Mouse (Mus musculus): ENCODE measurements around the gene C9. TPM values are rescaled to one million over a fixed set of nuclear protein-coding genes. Genes with fewer than 3 reads are reported as not detected.

The C9 gene
- polyA plus RNA-seq, 1 experiment from 2014 or later: not detected

GRCm38 (mm10) chr15:6435281-6435680 is 9.8 kb upstream of the C9 start:
- H3K4me2 ChIP-seq (replicated peaks): no peak overlapping the region
- H3K27me3 ChIP-seq (replicated peaks): no peaks in the 10 kb centered on the region
- H3K4me3 ChIP-seq: no peak overlapping the region
- H3K9ac ChIP-seq: no peak overlapping the region
- no peak overlapping the region for H3K27ac ChIP-seq
- H3K36me3 ChIP-seq: no peaks in the 10 kb centered on the region
- H3K4me1 ChIP-seq: no peaks in the 10 kb centered on the region
- H3K9me3 ChIP-seq: no peaks in the 10 kb centered on the region
- no peak for ATAC-seq (ENCODE audit: low FRiP score, low read depth)
- 87% methylated on average over 7 of the region's 7 CpGs for WGBS

- no peak overlapping the region for H3K27ac ChIP-seq
- H3K27me3 ChIP-seq (replicated peaks): no peaks in the 10 kb centered on the region
- WGBS: 67% methylated on average over 2 of the region's 2 CpGs
- no peaks in the 10 kb centered on the region for H3K9me3 ChIP-seq
- no peak overlapping the region for H3K4me3 ChIP-seq
- H3K4me2 ChIP-seq (replicated peaks): no peak overlapping the region
- no peaks in the 10 kb centered on the region for H3K4me1 ChIP-seq
- no peaks in the 10 kb centered on the region for H3K36me3 ChIP-seq
- no peak overlapping the region for H3K9ac ChIP-seq
- ATAC-seq (ENCODE audit: low FRiP score, low read depth): no peak
These were observed 9.4 kb upstream of the C9 start for GRCm38 (mm10) chr15:6435773-6436172.

GRCm38 (mm10) chr15:6438685-6439084 is 6.4 kb upstream of the C9 start:
- ATAC-seq (ENCODE audit: low FRiP score, low read depth): no peak

GRCm38 (mm10) chr15:6444452-6444851 is 675 bp upstream of the C9 start:
- WGBS: 93% methylated on average over 2 of the region's 2 CpGs
- Histone ChIP-seq H3K9ac (no peak overlapping the region), H3K4me1 (no peaks in the 10 kb centered on the region), H3K27me3 (replicated peaks) (no peaks in the 10 kb centered on the region), H3K27ac (no peak overlapping the region), H3K4me2 (replicated peaks) (no peak overlapping the region), H3K36me3 (no peaks in the 10 kb centered on the region), H3K4me3 (no peak overlapping the region), H3K9me3 (no peaks in the 10 kb centered on the region)
- ATAC-seq (ENCODE audit: low FRiP score, low read depth): no peak

More at GRCm38 (mm10) chr15:6438685-6439084, 6.4 kb upstream of the C9 start:
- no peaks in the 10 kb centered on the region for H3K27me3 ChIP-seq (replicated peaks)
- no peak overlapping the region for H3K27ac ChIP-seq
- H3K4me3 ChIP-seq: no peak overlapping the region
- no peak overlapping the region for H3K4me2 ChIP-seq (replicated peaks)
- 89% methylated on average over 3 of the region's 3 CpGs for whole genome bisulfite sequencing
- no peaks in the 10 kb centered on the region for H3K36me3 ChIP-seq
- no peak overlapping the region for H3K9ac ChIP-seq
- H3K4me1 ChIP-seq: no peaks in the 10 kb centered on the region
- no peaks in the 10 kb centered on the region for H3K9me3 ChIP-seq

- no peak overlapping the region for H3K27ac ChIP-seq
- H3K4me2 ChIP-seq (replicated peaks): no peak overlapping the region
- no peak for ATAC-seq (ENCODE audit: low FRiP score, low read depth)
- H3K36me3 ChIP-seq: no peaks in the 10 kb centered on the region
- H3K27me3 ChIP-seq (replicated peaks): no peaks in the 10 kb centered on the region
- WGBS: 63% methylated on average over 1 of the region's 1 CpGs
- no peaks in the 10 kb centered on the region for H3K4me1 ChIP-seq
- no peak overlapping the region for H3K9ac ChIP-seq
- no peak overlapping the region for H3K4me3 ChIP-seq
- H3K9me3 ChIP-seq: no peaks in the 10 kb centered on the region
These were observed 1.1 kb downstream of the C9 start for GRCm38 (mm10) chr15:6446181-6446580.

- no peaks in the 10 kb centered on the region for H3K4me1 ChIP-seq
- H3K9me3 ChIP-seq: no peaks in the 10 kb centered on the region
- no peak for ATAC-seq (ENCODE audit: low FRiP score, low read depth)
- no peak overlapping the region for H3K27ac ChIP-seq
- H3K4me3 ChIP-seq: no peak overlapping the region
- H3K36me3 ChIP-seq: no peaks in the 10 kb centered on the region
- H3K27me3 ChIP-seq (replicated peaks): no peaks in the 10 kb centered on the region
- H3K4me2 ChIP-seq (replicated peaks): no peak overlapping the region
- WGBS: 55% methylated on average over 9 of the region's 9 CpGs
- H3K9ac ChIP-seq: no peak overlapping the region
These were observed 3.8 kb downstream of the C9 start for GRCm38 (mm10) chr15:6448892-6449291.

- Histone ChIP-seq H3K36me3 (no peaks in the 10 kb centered on the region), H3K9ac (no peak overlapping the region), H3K27me3 (replicated peaks) (no peaks in the 10 kb centered on the region), H3K4me2 (replicated peaks) (no peak overlapping the region), H3K9me3 (no peaks in the 10 kb centered on the region), H3K27ac (no peak overlapping the region), H3K4me3 (no peak overlapping the region), H3K4me1 (no peaks in the 10 kb centered on the region)
- no peak for ATAC-seq (ENCODE audit: low FRiP score, low read depth)
- 65% methylated on average over 2 of the region's 2 CpGs for WGBS
These were observed 9.3 kb downstream of the C9 start for GRCm38 (mm10) chr15:6454461-6454860.

- no peak overlapping the region for H3K4me2 ChIP-seq (replicated peaks)
- no peaks in the 10 kb centered on the region for H3K4me1 ChIP-seq
- H3K9me3 ChIP-seq: no peaks in the 10 kb centered on the region
- no peaks in the 10 kb centered on the region for H3K36me3 ChIP-seq
- WGBS: 86% methylated on average over 8 of the region's 8 CpGs
- no peak overlapping the region for H3K4me3 ChIP-seq
- ATAC-seq (ENCODE audit: low FRiP score, low read depth): no peak
- no peak overlapping the region for H3K27ac ChIP-seq
- H3K27me3 ChIP-seq (replicated peaks): no peaks in the 10 kb centered on the region
- no peak overlapping the region for H3K9ac ChIP-seq
These were observed 16.3 kb downstream of the C9 start for GRCm38 (mm10) chr15:6461381-6461780.

- Histone ChIP-seq H3K27ac (no peak overlapping the region), H3K4me3 (no peak overlapping the region), H3K9ac (no peak overlapping the region), H3K36me3 (no peaks in the 10 kb centered on the region), H3K27me3 (replicated peaks) (no peaks in the 10 kb centered on the region), H3K4me1 (no peaks in the 10 kb centered on the region), H3K9me3 (no peaks in the 10 kb centered on the region), H3K4me2 (replicated peaks) (no peak overlapping the region)
- WGBS: 85% methylated on average over 3 of the region's 3 CpGs
- ATAC-seq (ENCODE audit: low FRiP score, low read depth): no peak
These were observed 18.3 kb downstream of the C9 start for GRCm38 (mm10) chr15:6463361-6463923.

GRCm38 (mm10) chr15:6466995-6467394 is 21.9 kb downstream of the C9 start:
- no peak for ATAC-seq (ENCODE audit: low FRiP score, low read depth)
- no peak overlapping the region for H3K27ac ChIP-seq
- no peak overlapping the region for H3K4me2 ChIP-seq (replicated peaks)
- no peaks in the 10 kb centered on the region for H3K9me3 ChIP-seq
- H3K4me1 ChIP-seq: no peaks in the 10 kb centered on the region
- H3K4me3 ChIP-seq: no peak overlapping the region
- H3K27me3 ChIP-seq (replicated peaks): no peaks in the 10 kb centered on the region
- 77% methylated on average over 10 of the region's 10 CpGs for WGBS
- H3K9ac ChIP-seq: no peak overlapping the region
- no peaks in the 10 kb centered on the region for H3K36me3 ChIP-seq

- Histone ChIP-seq H3K4me3 (no peak overlapping the region), H3K9me3 (no peaks in the 10 kb centered on the region), H3K27me3 (replicated peaks) (no peaks in the 10 kb centered on the region), H3K36me3 (no peaks in the 10 kb centered on the region), H3K4me1 (no peaks in the 10 kb centered on the region), H3K9ac (no peak overlapping the region), H3K4me2 (replicated peaks) (no peak overlapping the region), H3K27ac (no peak overlapping the region)
- no peak for ATAC-seq (ENCODE audit: low FRiP score, low read depth)
- 96% methylated on average over 1 of the region's 1 CpGs for WGBS
These were observed 23.7 kb downstream of the C9 start for GRCm38 (mm10) chr15:6468845-6469244.

GRCm38 (mm10) chr15:6469384-6469783 is 24.3 kb downstream of the C9 start:
- Histone ChIP-seq H3K27me3 (replicated peaks) (no peaks in the 10 kb centered on the region), H3K9me3 (no peaks in the 10 kb centered on the region), H3K4me3 (no peak overlapping the region), H3K4me1 (no peaks in the 10 kb centered on the region), H3K9ac (no peak overlapping the region), H3K36me3 (no peaks in the 10 kb centered on the region), H3K4me2 (replicated peaks) (no peak overlapping the region), H3K27ac (no peak overlapping the region)
- ATAC-seq (ENCODE audit: low FRiP score, low read depth): no peak
- WGBS: 90% methylated on average over 3 of the region's 3 CpGs

- H3K36me3 ChIP-seq: no peaks in the 10 kb centered on the region
- H3K27me3 ChIP-seq (replicated peaks): no peaks in the 10 kb centered on the region
- no peak for ATAC-seq (ENCODE audit: low FRiP score, low read depth)
- no peak overlapping the region for H3K4me3 ChIP-seq
- H3K4me1 ChIP-seq: no peaks in the 10 kb centered on the region
- no peak overlapping the region for H3K27ac ChIP-seq
- no peak overlapping the region for H3K9ac ChIP-seq
- no peak overlapping the region for H3K4me2 ChIP-seq (replicated peaks)
- WGBS: 83% methylated on average over 3 of the region's 3 CpGs
- H3K9me3 ChIP-seq: no peaks in the 10 kb centered on the region
These were observed 38.4 kb downstream of the C9 start for GRCm38 (mm10) chr15:6483561-6483960.
